Mouse (Mus musculus) left cerebral cortex, adult 11 months (tissue): Measurements from ENCODE around the gene Ccl24.
"Not testable (repeated sequence)": the region's sequence is repeated elsewhere in the genome, so short reads cannot be mapped to it uniquely, and the experiment has no call there.

Experiments used
- DNase-seq: peaks from one replicate; pipeline ENCODE4 v3.0.0; 2022; ENCODE audit warnings: low spot score

The Ccl24 gene

DNA sequence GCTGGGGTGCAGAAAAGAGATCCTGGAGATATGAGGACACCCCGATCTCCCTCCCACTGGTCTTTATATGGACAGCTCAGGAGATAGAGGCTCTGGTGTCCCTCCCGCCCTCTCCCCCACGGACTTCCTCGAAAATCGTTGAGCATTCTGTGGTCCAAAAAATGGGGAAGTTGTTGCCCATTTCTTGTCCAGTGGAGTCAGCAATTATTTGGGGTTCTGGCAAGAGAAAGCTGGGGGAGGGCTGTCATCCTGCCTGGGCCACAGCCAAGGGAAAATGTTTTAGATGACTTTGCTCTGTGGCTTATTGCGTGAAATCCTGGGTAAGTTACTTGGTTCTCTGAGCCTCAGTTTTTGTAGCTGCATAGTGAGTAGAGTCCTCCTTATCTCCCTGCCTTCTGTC, at the start of gene Ccl24:
Gene Ccl24 (minus strand): TSS at position 44 of the 400 bp plus-strand sequence.
- no peak for DNase-seq

GRCm38 (mm10) chr5:135621725-135622124, 48.9 kb upstream of the Ccl24 start:
- DNase-seq, result no peak

GRCm38 (mm10) chr5:135620526-135620925, 47.7 kb upstream of the Ccl24 start:
- DNase-seq, result no peak

DNA sequence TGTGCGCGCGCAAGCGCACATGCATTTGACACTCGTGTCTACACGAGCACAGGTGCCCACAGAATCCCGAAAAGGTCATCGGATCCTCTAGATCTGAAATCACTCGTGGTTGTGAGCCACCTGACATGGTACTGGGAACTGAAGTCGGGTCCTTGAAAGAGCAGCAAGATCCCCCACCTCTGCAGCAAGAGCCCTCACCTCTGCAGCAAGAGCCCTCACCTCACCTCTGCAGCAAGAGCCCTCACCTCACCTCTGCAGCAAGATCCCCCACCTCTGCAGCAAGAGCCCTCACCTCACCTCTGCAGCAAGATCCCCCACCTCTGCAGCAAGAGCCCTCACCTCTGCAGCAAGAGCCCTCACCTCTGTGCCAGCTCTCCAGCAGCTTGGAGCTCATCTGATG, 46.9 kb upstream of the Ccl24 start:
- not testable (repeated sequence) for DNase-seq

DNA sequence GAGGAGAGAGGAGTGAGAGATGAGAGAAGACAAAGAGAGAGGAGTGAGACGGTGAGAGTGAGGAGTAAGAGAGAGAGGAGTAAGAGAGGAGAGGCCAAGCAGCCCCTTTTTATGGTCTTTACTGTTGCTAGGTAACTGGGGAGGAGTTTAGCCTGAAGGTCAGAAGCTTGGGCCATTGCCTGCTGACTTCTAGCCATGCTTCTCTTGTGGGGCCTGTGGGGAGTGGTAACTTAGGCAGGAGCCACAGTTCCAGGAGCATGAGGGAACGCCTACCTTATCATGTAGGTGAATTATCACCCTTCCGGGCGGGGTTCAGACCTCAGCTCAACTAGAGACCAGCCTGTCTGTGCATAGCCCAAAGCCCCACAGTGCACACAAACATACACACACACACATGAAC, 36.9 kb upstream of the Ccl24 start:
- no peak for DNase-seq

DNA sequence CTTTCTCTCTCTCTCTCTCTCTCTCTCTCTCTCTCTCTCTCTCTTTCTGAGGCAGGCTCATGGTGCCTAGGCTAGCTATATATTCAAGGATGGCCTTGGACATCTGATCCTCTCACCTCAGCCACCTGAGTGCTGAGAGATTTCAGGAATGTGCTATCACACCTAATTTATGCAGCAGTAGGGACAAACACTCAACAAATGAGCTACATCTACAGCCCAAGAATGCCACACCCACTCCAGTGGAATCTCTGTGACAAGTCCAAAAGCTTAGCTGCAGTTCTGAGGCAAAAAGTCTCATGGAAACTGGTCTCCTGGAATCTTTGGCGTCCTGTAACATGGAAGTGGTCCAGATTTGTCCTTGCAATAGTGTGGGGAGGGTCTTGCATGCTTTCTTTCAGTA, 34.7 kb upstream of the Ccl24 start:
- no peak for DNase-seq

GRCm38 (mm10) chr5:135606717-135607116, 33.9 kb upstream of the Ccl24 start:
- not testable (repeated sequence) for DNase-seq

- not testable (repeated sequence) for DNase-seq
These were observed 31.8 kb upstream of the Ccl24 start for GRCm38 (mm10) chr5:135604643-135605042.

- DNase-seq, result no peak
These were observed 17.3 kb upstream of the Ccl24 start for GRCm38 (mm10) chr5:135589996-135590784.

DNA sequence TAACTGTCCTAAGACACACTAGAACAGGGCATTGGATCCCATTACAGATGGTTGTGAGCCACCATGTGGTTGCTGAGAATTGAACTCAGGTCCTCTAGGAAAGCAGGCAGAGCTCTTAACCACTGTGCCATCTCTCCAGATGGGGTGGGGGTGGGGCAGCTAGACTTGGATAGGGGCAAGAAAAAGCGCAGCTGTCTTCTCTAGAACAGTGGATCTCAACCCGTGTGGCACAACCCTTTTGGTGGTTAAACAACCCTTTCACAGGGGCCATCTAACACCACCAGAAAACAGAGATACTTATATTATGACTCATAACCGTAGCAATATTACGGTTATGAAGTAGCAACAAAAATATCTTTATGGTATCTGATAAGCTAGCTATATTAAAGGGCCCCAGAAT, 14.9 kb upstream of the Ccl24 start:
- no peak for DNase-seq

- DNase-seq, result no peak
These were observed 12.8 kb upstream of the Ccl24 start for GRCm38 (mm10) chr5:135585691-135586090.

DNA sequence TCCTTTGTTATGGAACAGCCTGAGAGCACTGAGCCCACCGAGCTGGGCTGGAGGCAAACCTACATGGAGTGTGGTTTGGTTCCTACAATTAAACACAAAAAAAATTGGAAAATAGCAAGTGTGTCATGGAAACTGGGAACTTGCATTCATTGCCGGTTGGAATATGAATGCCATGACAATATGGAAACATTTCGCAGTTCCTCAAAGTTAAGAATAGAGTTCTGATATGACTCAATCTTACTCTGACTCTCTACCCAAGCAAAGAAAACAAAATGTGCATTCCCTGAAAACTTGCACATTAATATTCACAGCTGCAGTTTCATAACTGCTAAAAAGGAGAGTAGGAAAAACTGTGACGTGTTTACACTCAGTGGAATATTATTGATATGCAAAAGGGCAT, 9.5 kb upstream of the Ccl24 start:
- DNase-seq, result no peak

GRCm38 (mm10) chr5:135579331-135579751, 6.5 kb upstream of the Ccl24 start:
- DNase-seq, result no peak

GRCm38 (mm10) chr5:135576055-135576454, 3.2 kb upstream of the Ccl24 start:
- DNase-seq, result no peak

DNA sequence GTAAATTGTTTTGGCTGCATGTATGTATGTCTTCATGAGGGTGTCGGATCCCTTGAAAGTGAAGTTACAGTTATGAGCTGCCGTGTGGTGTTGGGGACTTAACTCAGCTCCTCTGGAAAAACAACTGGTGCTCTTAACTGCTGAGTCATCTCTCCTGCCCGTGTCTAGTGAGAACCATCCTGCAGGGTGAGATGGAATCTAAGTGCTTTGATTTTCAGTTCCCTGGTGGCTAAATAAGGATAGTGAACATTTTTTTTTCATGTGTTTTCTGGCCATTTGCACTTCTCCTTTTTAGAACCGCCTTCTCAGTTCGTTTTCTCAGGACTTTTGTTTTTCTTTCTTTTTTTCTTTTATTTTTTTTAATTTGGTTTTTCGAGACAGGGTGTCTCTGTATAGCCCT, 4.2 kb downstream of the Ccl24 start:
- DNase-seq, result no peak

GRCm38 (mm10) chr5:135567556-135568265, 5.1 kb downstream of the Ccl24 start:
- DNase-seq, result no peak

DNA sequence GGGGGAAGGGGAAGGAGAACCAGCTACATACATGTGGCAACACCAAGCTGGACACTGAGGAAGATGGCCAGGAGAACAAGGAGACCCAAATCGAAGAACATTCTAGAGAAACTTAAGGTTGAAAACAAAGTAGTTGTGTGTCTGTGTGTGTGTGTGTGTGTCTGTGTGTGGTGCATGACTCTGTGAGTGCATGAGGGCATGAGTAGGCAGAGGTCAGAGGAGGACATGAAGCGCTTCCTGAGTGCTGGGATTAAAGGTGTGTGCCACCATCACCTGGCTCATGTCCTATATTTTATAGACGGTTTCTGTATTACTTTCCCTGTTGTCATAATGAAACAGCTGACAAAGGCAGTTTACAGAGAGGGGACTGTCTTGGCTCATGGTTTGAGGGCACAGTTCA, 9.4 kb downstream of the Ccl24 start, which contains the start of gene Ccl26:
Gene Ccl26 (minus strand): TSS at position 101 of the 400 bp plus-strand sequence.
- no peak for DNase-seq

- no peak for DNase-seq
These were observed 15.2 kb downstream of the Ccl24 start for GRCm38 (mm10) chr5:135557671-135558070.

DNA sequence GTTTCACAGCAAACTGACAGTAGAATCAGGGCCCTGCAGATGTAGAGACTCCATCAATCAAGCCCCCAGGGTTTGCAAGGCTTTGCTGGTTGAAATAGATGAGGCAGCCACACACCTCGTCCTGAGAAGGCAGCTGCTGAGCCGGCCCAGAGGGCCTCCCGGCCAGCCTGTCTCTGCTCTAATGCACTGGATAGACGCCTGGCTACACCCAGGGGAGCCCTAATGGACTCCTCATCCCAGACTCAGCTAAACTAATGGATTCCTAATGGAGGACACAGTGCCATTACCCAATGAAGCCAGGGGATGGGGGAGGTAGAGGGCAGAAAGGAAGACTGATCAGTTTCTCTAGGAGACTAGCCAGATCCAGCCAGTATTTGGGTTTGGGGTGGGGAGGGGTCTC, 15.8 kb downstream of the Ccl24 start:
- no peak for DNase-seq

DNA sequence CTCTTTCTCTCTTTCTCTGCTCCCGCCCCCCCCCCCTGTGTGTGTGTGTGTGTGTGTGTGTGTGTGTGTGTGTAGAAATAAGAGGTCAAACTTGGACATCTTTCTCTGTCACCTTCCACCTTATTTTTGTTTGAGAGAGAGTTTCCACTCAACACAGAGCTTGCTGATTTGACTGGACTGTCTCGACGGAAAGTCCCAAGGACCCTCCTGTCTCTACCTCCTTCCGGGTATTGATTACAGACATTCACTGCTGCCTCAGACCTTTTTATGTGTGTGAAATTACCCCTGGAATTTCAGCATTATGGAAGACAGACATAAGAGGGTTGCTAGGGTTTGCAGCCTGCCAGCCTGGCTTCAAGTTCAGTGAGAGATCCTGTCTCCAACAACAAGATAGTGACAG, 16.6 kb downstream of the Ccl24 start:
- DNase-seq, result no peak

DNA sequence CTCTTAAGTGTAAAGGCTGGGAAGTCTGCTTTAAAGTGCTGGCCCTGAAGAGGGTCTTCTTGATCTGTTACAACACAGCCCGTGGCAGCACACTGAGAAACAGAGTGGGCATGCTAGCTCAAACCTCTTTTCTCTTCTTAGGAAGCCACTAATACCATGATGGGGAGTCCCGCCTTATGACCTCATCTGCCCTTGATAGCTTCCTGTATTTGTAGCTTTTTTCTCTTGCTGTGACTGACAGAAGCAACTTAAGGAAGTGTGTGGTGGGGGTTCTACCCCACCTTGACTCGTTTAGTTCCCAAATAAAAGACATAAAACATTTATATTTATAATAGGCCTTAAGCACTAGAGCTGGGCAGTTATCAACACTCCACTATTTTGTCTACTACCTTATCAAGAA, 21.3 kb downstream of the Ccl24 start:
- no peak for DNase-seq

- no peak for DNase-seq
These were observed 21.9 kb downstream of the Ccl24 start for GRCm38 (mm10) chr5:135550910-135551309.

DNA sequence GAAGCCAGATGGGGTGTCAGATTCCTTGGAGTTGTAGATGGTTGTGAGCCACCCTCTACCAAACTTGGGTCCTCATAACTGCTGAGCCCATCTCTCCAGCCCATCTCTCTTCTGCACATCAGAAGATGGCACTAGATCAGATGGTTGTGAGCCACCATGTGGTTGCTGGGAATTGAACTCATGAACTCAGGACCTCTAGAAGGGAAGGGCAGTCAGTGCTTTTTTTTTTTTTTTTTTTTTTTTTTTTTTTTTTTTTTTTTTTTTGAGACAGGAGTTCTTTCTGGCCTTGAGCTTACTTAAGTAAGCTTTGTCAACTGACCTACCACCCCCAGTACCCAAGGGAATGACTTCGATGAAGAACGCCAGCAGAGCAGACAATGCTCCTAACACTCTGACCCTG, 24.9 kb downstream of the Ccl24 start:
- no peak for DNase-seq
